Mouse (Mus musculus) heart, postnatal 25 days (tissue): ENCODE data around the gene Prss58. TPM values are rescaled to one million over a fixed set of nuclear protein-coding genes. Genes with fewer than 3 reads are reported as not detected.

ENCODE experiments used
- DNase-seq: peaks from one replicate; pipeline ENCODE4 v3.0.0; 2022; ENCODE audit warnings: low spot score
- intact Hi-C: fragments of 180-260 bp; cut with DNase I; formaldehyde crosslinking; loops from one replicate; pipeline ENCODE4 v1.15.1; 2025
- total RNA-seq, 2 experiments: library from RNA; stranded (reverse); gene quantifications; 2 replicates each; pipeline ENCODE4 v1.2.3; 2021

Gene Prss58
- not detected for total RNA-seq

GRCm38 (mm10) chr6:40900287-40900686, at the start of gene Prss58:
Gene Prss58, minus strand, starts transcription at chr6:40900387.
- intact Hi-C loops: no loop called here

GRCm38 (mm10) chr6:40940457-40940856, 40.3 kb upstream of the Prss58 start, which contains the start of gene 1700074P13Rik:
Gene 1700074P13Rik, minus strand, starts transcription at chr6:40940557.
- intact Hi-C loops: no loop called here
- no peak for DNase-seq

More at GRCm38 (mm10) chr6:40900287-40900686, at the start of gene Prss58:
- no peak for DNase-seq

- no peak for DNase-seq
- intact Hi-C loops: no loop called here
Measured at GRCm38 (mm10) chr6:40919954-40920353, 19.8 kb upstream of the Prss58 start.

GRCm38 (mm10) chr6:40894716-40895115, 5.5 kb downstream of the Prss58 start:
- no peak for DNase-seq
- intact Hi-C loops: no loop called here

GRCm38 (mm10) chr6:40893577-40893976, 6.6 kb downstream of the Prss58 start:
- intact Hi-C loops: no loop called here
- DNase-seq: no peak

- intact Hi-C loops: no loop called here
- DNase-seq: no peak
Measured at GRCm38 (mm10) chr6:40891754-40892153, 8.4 kb downstream of the Prss58 start.

GRCm38 (mm10) chr6:40890973-40891372, 9.2 kb downstream of the Prss58 start:
- intact Hi-C loops: no loop called here
- no peak for DNase-seq

- DNase-seq: no peak
- intact Hi-C loops: no loop called here
Measured at GRCm38 (mm10) chr6:40887394-40887793, 12.8 kb downstream of the Prss58 start, which contains the start of gene Moxd2. Gene Moxd2, minus strand, starts transcription at chr6:40887494.

GRCm38 (mm10) chr6:40845283-40845682, 54.9 kb downstream of the Prss58 start:
- no peak for DNase-seq

More at GRCm38 (mm10) chr6:40845283-40845682, 54.9 kb downstream of the Prss58 start:
- intact Hi-C loops: no loop called here

Other genes starting within 250 kb of the Prss58 start
- not detected for gene Moxd2, start 12.9 kb downstream of the Prss58 start, total RNA-seq
- not detected for gene 1700074P13Rik, start 40.2 kb upstream of the Prss58 start, total RNA-seq
- gene Gm4744, start 51.5 kb upstream of the Prss58 start, total RNA-seq: not detected
- gene 1810009J06Rik, start 64.4 kb upstream of the Prss58 start, total RNA-seq: not detected
- gene Gm2663, start 99.1 kb upstream of the Prss58 start, total RNA-seq: not detected
- not detected for gene 2210010C04Rik, start 135.1 kb upstream of the Prss58 start, total RNA-seq